In genomic region chr11:59810480-59811158, GRCm38 (mm10) we compare ENCODE assay signal across 8 mouse cellular contexts. TPM values are rescaled to one million over a fixed set of nuclear protein-coding genes. Genes with fewer than 3 reads are reported as not detected.
A peak's percentile ranks its signal among the peaks of the same experiment; 100 is the strongest.
DNase-seq lines count a peak whose midpoint lies in the region; ATAC-seq and TF ChIP-seq lines count a peak whose summit lies in the region.

No protein-coding gene starts in this region.

- no peaks in the 10 kb centered on the region for H3K27me3 ChIP-seq in kidney, postnatal 0 days (ENCODE audit: insufficient read depth, low read length)
- no peaks in the 10 kb centered on the region for H3K27me3 ChIP-seq in hindbrain, embryonic 16.5 days (replicated peaks; ENCODE audit: control insufficient read depth, insufficient read depth, low read length)
- no peaks in the 10 kb centered on the region for H3K27me3 ChIP-seq in myocyte (ENCODE audit: control insufficient read depth, insufficient read depth, insufficient read length)

- no peaks in the 10 kb centered on the region for H3K9me3 ChIP-seq in kidney, postnatal 0 days (replicated peaks; ENCODE audit: low read length)
- H3K9me3 ChIP-seq in hindbrain, embryonic 16.5 days (ENCODE audit: control insufficient read depth, low read length): no peaks in the 10 kb centered on the region

- TF ChIP-seq POLR2A in bone marrow macrophage, adult 2 months (IDR thresholded peaks at IDR 0.05; ENCODE audit: borderline replicate concordance, low read depth, low read length): no peak
- no peak for TF ChIP-seq POLR2A in myocyte (IDR thresholded peaks at IDR 0.05; ENCODE audit: insufficient read length, low read depth)

- H3K79me2 ChIP-seq in myocyte (ENCODE audit: control insufficient read depth, insufficient read depth): peaks cover 25% of the 10 kb centered on the region

- DNase-seq in kidney, postnatal 0 days (ENCODE audit: low spot score): no peak
- DNase-seq in kidney, adult 9 months: no peak
- no peak for DNase-seq in cerebellum, adult 11-12 months
- no peak for DNase-seq in frontal cortex, postnatal 25 days (ENCODE audit: low spot score in 2 of 2)
- no peak for DNase-seq in gastrocnemius, postnatal 36 days

- H3K9ac ChIP-seq in kidney, postnatal 0 days (ENCODE audit: low read depth, low read length): peak overlapping the region; percentile 90
- H3K9ac ChIP-seq in hindbrain, embryonic 16.5 days (ENCODE audit: low read depth, low read length): peak overlapping the region; percentile 90

- 56% methylated on average over 14 of the region's 14 CpGs for WGBS in kidney, postnatal 0 days
- 69% methylated on average over 14 of the region's 14 CpGs for WGBS in hindbrain, embryonic 16.5 days

- no peak for ATAC-seq in kidney, postnatal 0 days (replicated peaks; ENCODE audit: low FRiP score, low read depth)
- peak; percentile 14; the same call in 1 of the 2 replicates for ATAC-seq in hindbrain, embryonic 16.5 days

- H3K4me2 ChIP-seq in kidney, postnatal 0 days (ENCODE audit: low read length): peak overlapping the region; percentile 85
- H3K4me2 ChIP-seq in hindbrain, embryonic 16.5 days (ENCODE audit: low read length): peak overlapping the region; percentile 82
- peak overlapping the region; percentile 99 for H3K4me2 ChIP-seq in myocyte (ENCODE audit: low read depth)

- peak overlapping the region; percentile 95 for H3K27ac ChIP-seq in kidney, postnatal 0 days
- peak overlapping the region; percentile 97 for H3K27ac ChIP-seq in bone marrow macrophage, adult 2 months (ENCODE audit: insufficient read depth, low read depth, low read length)
- H3K27ac ChIP-seq in hindbrain, embryonic 16.5 days (ENCODE audit: low read depth, low read length): peak overlapping the region; percentile 98

- peaks cover 8% of the 10 kb centered on the region for H3K4me1 ChIP-seq in kidney, postnatal 0 days (replicated peaks; ENCODE audit: insufficient read depth, low read length)
- peaks cover 41% of the 10 kb centered on the region for H3K4me1 ChIP-seq in bone marrow macrophage, adult 2 months (ENCODE audit: control insufficient read depth, insufficient read depth, low read length)
- H3K4me1 ChIP-seq in hindbrain, embryonic 16.5 days (ENCODE audit: control insufficient read depth, insufficient read depth, low read depth, low read length): peaks cover 10% of the 10 kb centered on the region

- no peak for TF ChIP-seq CTCF in kidney, postnatal 0 days (IDR thresholded peaks at IDR 0.05; ENCODE audit: low read depth)
- no peak for TF ChIP-seq CTCF in bone marrow macrophage, adult 2 months (IDR thresholded peaks at IDR 0.05; ENCODE audit: low read depth, low read length)

- intact Hi-C loops in gastrocnemius, postnatal 36 days (cut with DNase I): no loop called here

- H3ac ChIP-seq in myocyte (ENCODE audit: control insufficient read depth, insufficient read length): peak overlapping the region; percentile 76

- peaks cover 17% of the 10 kb centered on the region; the same call in 1 of the 2 replicates for H3K36me3 ChIP-seq in kidney, postnatal 0 days (ENCODE audit: insufficient read depth, low read length)
- H3K36me3 ChIP-seq in hindbrain, embryonic 16.5 days (ENCODE audit: control insufficient read depth, insufficient read depth, low read length): peaks cover 9% of the 10 kb centered on the region
- no peaks in the 10 kb centered on the region for H3K36me3 ChIP-seq in myocyte (ENCODE audit: control insufficient read depth, insufficient read depth)

- peak overlapping the region; percentile 77 for H3K4me3 ChIP-seq in kidney, postnatal 0 days (replicated peaks; ENCODE audit: low read depth, low read length)
- peak overlapping the region; percentile 94 for H3K4me3 ChIP-seq in bone marrow macrophage, adult 2 months (ENCODE audit: insufficient read depth, low read length)
- H3K4me3 ChIP-seq in hindbrain, embryonic 16.5 days (ENCODE audit: low read length): peak overlapping the region; percentile 79
- H3K4me3 ChIP-seq in myocyte: peak overlapping the region; percentile 99

TF ChIP-seq in myocyte, 11 proteins besides CTCF, POLR2A, EP300 and RAD21:
- TF ChIP-seq CEBPB (IDR thresholded peaks at IDR 0.05; ENCODE audit: insufficient read depth, poor library complexity, severe bottlenecking) (no peak), MYOD1 (IDR thresholded peaks at IDR 0.05; ENCODE audit: control insufficient read depth in 1 of 3, insufficient read length in 2 of 3, low read depth in 2 of 3) (no peak), TCF12 (IDR thresholded peaks at IDR 0.05; ENCODE audit: insufficient read depth, poor library complexity, severe bottlenecking) (no peak), MYOG (IDR thresholded peaks at IDR 0.05; ENCODE audit: control insufficient read depth in 1 of 3, insufficient read depth in 1 of 3, insufficient read length in 2 of 3, low read depth in 2 of 3) (no peak), E2F4 (IDR thresholded peaks at IDR 0.05; ENCODE audit: insufficient read depth) (no peak), TCF3 (IDR thresholded peaks at IDR 0.05; ENCODE audit: insufficient read length, low read depth) (no peak), REST (IDR thresholded peaks at IDR 0.05; ENCODE audit: insufficient read depth, insufficient read length) (no peak), POLR2AphosphoS2 (IDR thresholded peaks at IDR 0.05; ENCODE audit: insufficient read length, low read depth) (no peak), USF1 (IDR thresholded peaks at IDR 0.05; ENCODE audit: low read depth) (no peak), SRF (IDR thresholded peaks at IDR 0.05; ENCODE audit: control insufficient read depth, insufficient read length, low read depth) (no peak), MAX (IDR thresholded peaks at IDR 0.05; ENCODE audit: low read depth) (no peak)
TF ChIP-seq in myocyte: peak in this region for 0.

RNA-seq across cellular contexts. Expression of gene Flcn, which starts 0.8 kb away (rescaled TPM):
- polyA plus RNA-seq in kidney, postnatal 0 days (2015; fragmentation: Nextera tagmentation; extraction: Ambion mirVana): 30.6 and 31.7 TPM in 2 replicates
- polyA plus RNA-seq in bone marrow macrophage, adult 2 months (2012; ENCODE audit: insufficient read depth, insufficient read length, missing spikeins): 71.7 and 76.6 TPM in 2 replicates
- 44.2 and 46.1 TPM in 2 replicates for polyA plus RNA-seq in hindbrain, embryonic 16.5 days (2015; fragmentation: Nextera tagmentation; extraction: Ambion mirVana)
- polyA plus RNA-seq in myocyte (2012; fragmentation: generic; extraction: Trizol): 43.9 TPM
- 10 to 100 TPM; 41.9 to 43.6 TPM for total RNA-seq in gastrocnemius, postnatal 36 days (2021)

RNA-seq across cellular contexts. Expression of gene Pld6, which starts 23.2 kb away (rescaled TPM):
- polyA plus RNA-seq in kidney, postnatal 0 days (2015; fragmentation: Nextera tagmentation; extraction: Ambion mirVana): 2.9 and 3.1 TPM in 2 replicates
- not detected in 2 replicates for polyA plus RNA-seq in bone marrow macrophage, adult 2 months (2012; ENCODE audit: insufficient read depth, insufficient read length, missing spikeins)
- 21.3 and 25.2 TPM in 2 replicates for polyA plus RNA-seq in hindbrain, embryonic 16.5 days (2015; fragmentation: Nextera tagmentation; extraction: Ambion mirVana)
- polyA plus RNA-seq in myocyte (2012; fragmentation: generic; extraction: Trizol): 0.02 TPM
- not detected for total RNA-seq in gastrocnemius, postnatal 36 days (2021)

RNA-seq across cellular contexts. Expression of gene Nt5m, which starts 28.6 kb away (rescaled TPM):
- 41.1 and 42.4 TPM in 2 replicates for polyA plus RNA-seq in kidney, postnatal 0 days (2015; fragmentation: Nextera tagmentation; extraction: Ambion mirVana)
- polyA plus RNA-seq in bone marrow macrophage, adult 2 months (2012; ENCODE audit: insufficient read depth, insufficient read length, missing spikeins): 11.8 and 14.7 TPM in 2 replicates
- polyA plus RNA-seq in hindbrain, embryonic 16.5 days (2015; fragmentation: Nextera tagmentation; extraction: Ambion mirVana): 74.2 and 85.4 TPM in 2 replicates
- 30.8 TPM for polyA plus RNA-seq in myocyte (2012; fragmentation: generic; extraction: Trizol)
- 10 to 100 TPM; 18.0 to 18.6 TPM for total RNA-seq in gastrocnemius, postnatal 36 days (2021)

RNA-seq across cellular contexts. Expression of gene Cops3, which starts 29.0 kb away (rescaled TPM):
- polyA plus RNA-seq in kidney, postnatal 0 days (2015; fragmentation: Nextera tagmentation; extraction: Ambion mirVana): 144 and 156 TPM in 2 replicates
- 43.1 and 44.0 TPM in 2 replicates for polyA plus RNA-seq in bone marrow macrophage, adult 2 months (2012; ENCODE audit: insufficient read depth, insufficient read length, missing spikeins)
- polyA plus RNA-seq in hindbrain, embryonic 16.5 days (2015; fragmentation: Nextera tagmentation; extraction: Ambion mirVana): 178 and 181 TPM in 2 replicates
- polyA plus RNA-seq in myocyte (2012; fragmentation: generic; extraction: Trizol): 65.7 TPM
- 10 to 100 TPM; 67.6 to 78.1 TPM for total RNA-seq in gastrocnemius, postnatal 36 days (2021)
